Mouse (Mus musculus): Measurements from ENCODE around the gene Hectd2. TPM values are rescaled to one million over a fixed set of nuclear protein-coding genes. Genes with fewer than 3 reads are reported as not detected.
A peak's percentile ranks its signal among the peaks of the same experiment; 100 is the strongest.

The Hectd2 gene
- polyA plus RNA-seq, 1 experiment from 2014 or later, result 14.2 TPM

DNA sequence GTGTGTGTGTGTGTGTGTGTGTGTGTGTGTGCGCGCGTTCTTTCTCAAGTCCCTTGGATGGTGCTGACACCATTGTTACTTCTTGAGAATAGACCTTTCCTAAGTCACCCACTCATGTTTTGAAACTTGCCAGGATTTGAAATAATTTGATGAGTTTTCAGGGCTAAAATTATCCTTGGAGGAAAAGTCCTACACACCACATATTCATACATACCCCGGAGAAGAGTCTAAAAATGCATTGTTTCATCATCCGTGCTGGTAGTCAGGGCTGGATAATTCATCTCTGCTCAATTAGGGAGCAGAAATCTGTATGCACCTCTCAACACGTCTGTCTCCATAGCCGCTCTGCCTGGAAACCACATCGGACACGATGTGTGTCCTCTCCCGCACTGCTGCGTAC lies 17.5 kb upstream of the Hectd2 start:
- Histone ChIP-seq H3K4me3 (no peak overlapping the region), H3K9ac (replicated peaks) (no peak overlapping the region), H3K9me3 (no peaks in the 10 kb centered on the region), H3K4me2 (replicated peaks) (no peak overlapping the region), H3K36me3 (no peaks in the 10 kb centered on the region), H3K4me1 (peaks cover 26% of the 10 kb centered on the region), H3K27me3 (no peaks in the 10 kb centered on the region), H3K27ac (replicated peaks) (0 out of 2 replicates have a peak overlapping the region, but pooled peaks have one; percentile 17)
- ATAC-seq (replicated peaks), result no peak
- 57% methylated on average over 11 of the region's 11 CpGs for WGBS

DNA sequence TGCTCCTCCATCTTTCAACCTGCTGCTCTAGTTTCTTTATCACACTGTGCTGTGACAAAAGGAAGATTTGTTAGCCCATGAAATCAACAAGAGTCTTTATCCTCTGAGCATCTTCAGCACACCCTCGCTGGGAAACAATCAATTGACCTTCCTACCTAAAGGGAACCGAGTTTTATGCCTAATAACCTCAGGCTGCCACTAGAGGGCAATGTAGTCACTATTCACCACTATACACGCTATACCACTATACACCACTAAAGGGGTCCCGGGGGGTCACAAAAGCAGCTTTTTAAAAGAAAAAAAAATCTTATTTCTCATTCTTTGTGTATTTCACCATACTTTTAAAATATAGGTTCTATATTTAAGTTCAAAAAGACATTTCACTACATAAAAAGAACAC lies 15.9 kb upstream of the Hectd2 start:
- ATAC-seq (replicated peaks), result no peak

DNA sequence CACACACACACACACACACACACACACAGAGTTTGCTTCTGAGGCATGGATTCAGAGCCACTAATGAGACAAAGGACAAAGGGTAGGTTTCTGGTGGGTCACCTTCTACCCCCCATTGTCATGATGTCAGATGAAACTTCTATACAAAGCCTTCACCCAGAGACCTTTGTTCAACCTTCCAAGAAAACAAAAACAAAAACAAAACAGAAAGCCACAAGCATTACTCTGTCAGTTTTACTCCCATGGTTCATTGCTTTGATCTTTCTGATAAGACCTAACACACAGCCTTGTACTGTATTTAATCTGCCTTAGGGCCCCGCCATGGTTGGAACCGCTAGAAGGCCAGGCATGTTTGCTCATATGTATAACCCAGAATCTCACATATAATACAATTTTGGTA lies 15.1 kb upstream of the Hectd2 start:
- no peak overlapping the region for H3K4me2 ChIP-seq (replicated peaks)
- no peaks in the 10 kb centered on the region for H3K9me3 ChIP-seq
- no peak for ATAC-seq (replicated peaks)
- no peak overlapping the region for H3K9ac ChIP-seq (replicated peaks)
- no peak overlapping the region for H3K27ac ChIP-seq (replicated peaks)
- H3K4me1 ChIP-seq, result peaks cover 19% of the 10 kb centered on the region
- H3K36me3 ChIP-seq, result no peaks in the 10 kb centered on the region
- 94% methylated on average over 2 of the region's 2 CpGs for WGBS
- no peak overlapping the region for H3K4me3 ChIP-seq
- H3K27me3 ChIP-seq, result no peaks in the 10 kb centered on the region

More for the DNA sequence above, 15.9 kb upstream of the Hectd2 start:
- H3K9ac ChIP-seq (replicated peaks), result no peak overlapping the region
- no peaks in the 10 kb centered on the region for H3K36me3 ChIP-seq
- H3K27me3 ChIP-seq, result no peaks in the 10 kb centered on the region
- H3K9me3 ChIP-seq, result no peaks in the 10 kb centered on the region
- no peak overlapping the region for H3K27ac ChIP-seq (replicated peaks)
- peaks cover 26% of the 10 kb centered on the region for H3K4me1 ChIP-seq
- 5% methylated on average over 4 of the region's 4 CpGs for WGBS
- no peak overlapping the region for H3K4me3 ChIP-seq
- no peak overlapping the region for H3K4me2 ChIP-seq (replicated peaks)

DNA sequence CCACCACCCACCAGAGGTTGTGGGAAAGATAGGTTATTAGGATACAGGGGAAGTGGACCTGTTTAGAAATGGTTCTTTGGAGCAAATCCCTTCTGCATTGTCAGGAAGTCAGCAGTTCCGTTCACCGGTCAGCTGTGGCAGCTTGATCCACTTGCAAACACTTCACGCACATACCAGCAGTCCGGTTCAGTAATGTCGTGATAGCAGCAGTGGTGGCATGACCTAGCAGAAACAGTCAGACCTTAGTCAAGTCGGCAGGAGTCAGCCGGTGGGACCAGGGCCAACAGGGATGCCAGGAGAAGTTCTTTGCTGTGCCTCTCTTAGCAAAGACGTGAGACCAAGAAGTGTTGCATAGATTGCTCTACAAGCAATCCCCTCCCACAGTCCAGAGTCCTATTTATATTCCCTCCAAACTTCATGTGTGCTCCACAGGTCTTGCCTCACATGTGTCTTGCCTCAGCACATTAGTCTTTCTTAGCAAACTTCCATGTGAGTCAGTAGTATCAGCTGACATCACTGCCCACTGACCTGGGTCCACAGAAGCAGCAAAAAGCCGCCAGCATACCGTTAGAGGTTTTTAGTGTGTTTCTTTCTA lies 14.3 kb upstream of the Hectd2 start:
- WGBS, result 80% methylated on average over 10 of the region's 10 CpGs
- no peak for ATAC-seq (replicated peaks)
- H3K4me2 ChIP-seq (replicated peaks), result no peak overlapping the region

DNA sequence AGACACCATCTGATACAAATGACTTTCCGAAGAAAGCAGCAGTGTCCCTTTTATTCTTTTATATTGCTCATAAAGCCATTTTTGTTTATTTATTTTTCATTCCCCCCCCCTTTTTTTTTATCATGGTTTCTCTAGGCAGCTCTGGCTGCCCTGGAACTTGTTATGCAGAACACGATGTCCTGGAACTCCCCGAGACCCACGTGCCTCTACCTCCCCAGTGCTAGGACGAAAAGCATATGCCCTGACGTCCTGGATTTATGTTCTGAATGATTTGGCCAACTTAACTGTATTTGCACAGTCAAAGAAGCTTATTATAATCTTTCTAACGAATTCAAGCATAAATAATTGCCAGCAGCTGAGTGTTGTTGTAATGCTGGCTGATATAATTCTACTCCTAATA lies 13.7 kb upstream of the Hectd2 start:
- WGBS, result 58% methylated on average over 7 of the region's 7 CpGs

More for the DNA sequence above, 14.3 kb upstream of the Hectd2 start:
- Histone ChIP-seq H3K9ac (replicated peaks) (no peak overlapping the region), H3K36me3 (no peaks in the 10 kb centered on the region), H3K27me3 (no peaks in the 10 kb centered on the region), H3K9me3 (no peaks in the 10 kb centered on the region), H3K4me1 (peaks cover 11% of the 10 kb centered on the region), H3K4me3 (no peak overlapping the region), H3K27ac (replicated peaks) (no peak overlapping the region)

DNA sequence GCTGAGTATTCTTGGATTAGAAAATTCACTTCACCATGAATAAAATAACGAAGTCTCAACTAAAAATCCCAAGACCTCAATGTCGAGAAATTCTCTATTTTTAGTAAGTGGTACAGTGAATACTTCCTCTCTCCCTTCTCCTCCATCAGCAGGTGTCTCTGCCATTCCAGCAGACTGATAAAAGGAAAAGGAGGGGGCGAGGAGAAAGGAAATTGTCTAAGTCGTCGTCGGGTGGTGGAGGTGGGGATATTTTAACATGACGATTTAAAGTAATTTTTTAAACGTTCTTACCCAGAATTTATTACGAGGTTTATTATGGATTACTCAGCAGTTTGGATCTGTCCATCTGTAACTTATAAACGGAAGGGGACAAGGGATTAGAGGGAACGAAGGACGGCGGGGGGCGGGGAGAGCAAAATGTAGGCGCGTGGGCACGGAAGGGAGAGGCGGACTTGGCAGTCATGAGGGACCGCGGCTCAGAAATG lies 836 bp upstream of the Hectd2 start:
- Histone ChIP-seq H3K36me3 (no peaks in the 10 kb centered on the region), H3K4me2 (replicated peaks) (peak overlapping the region; percentile 75), H3K9ac (replicated peaks) (peak overlapping the region; percentile 89), H3K27ac (replicated peaks) (peak overlapping the region; percentile 75), H3K4me3 (peak overlapping the region; percentile 87), H3K27me3 (peaks cover 8% of the 10 kb centered on the region; the same call in 1 of the 2 replicates), H3K9me3 (no peaks in the 10 kb centered on the region), H3K4me1 (peaks cover 10% of the 10 kb centered on the region; the same call in 1 of the 2 replicates)
- whole genome bisulfite sequencing, result 3% methylated on average over 20 of the region's 20 CpGs
- ATAC-seq (replicated peaks), result peak; percentile 24; the same call in 1 of the 2 replicates

More for the DNA sequence above, 13.7 kb upstream of the Hectd2 start:
- Histone ChIP-seq H3K4me3 (no peak overlapping the region), H3K27ac (replicated peaks) (no peak overlapping the region), H3K4me1 (peaks cover 4% of the 10 kb centered on the region), H3K27me3 (no peaks in the 10 kb centered on the region), H3K36me3 (no peaks in the 10 kb centered on the region), H3K9ac (replicated peaks) (no peak overlapping the region), H3K9me3 (no peaks in the 10 kb centered on the region), H3K4me2 (replicated peaks) (no peak overlapping the region)
- ATAC-seq (replicated peaks), result no peak

DNA sequence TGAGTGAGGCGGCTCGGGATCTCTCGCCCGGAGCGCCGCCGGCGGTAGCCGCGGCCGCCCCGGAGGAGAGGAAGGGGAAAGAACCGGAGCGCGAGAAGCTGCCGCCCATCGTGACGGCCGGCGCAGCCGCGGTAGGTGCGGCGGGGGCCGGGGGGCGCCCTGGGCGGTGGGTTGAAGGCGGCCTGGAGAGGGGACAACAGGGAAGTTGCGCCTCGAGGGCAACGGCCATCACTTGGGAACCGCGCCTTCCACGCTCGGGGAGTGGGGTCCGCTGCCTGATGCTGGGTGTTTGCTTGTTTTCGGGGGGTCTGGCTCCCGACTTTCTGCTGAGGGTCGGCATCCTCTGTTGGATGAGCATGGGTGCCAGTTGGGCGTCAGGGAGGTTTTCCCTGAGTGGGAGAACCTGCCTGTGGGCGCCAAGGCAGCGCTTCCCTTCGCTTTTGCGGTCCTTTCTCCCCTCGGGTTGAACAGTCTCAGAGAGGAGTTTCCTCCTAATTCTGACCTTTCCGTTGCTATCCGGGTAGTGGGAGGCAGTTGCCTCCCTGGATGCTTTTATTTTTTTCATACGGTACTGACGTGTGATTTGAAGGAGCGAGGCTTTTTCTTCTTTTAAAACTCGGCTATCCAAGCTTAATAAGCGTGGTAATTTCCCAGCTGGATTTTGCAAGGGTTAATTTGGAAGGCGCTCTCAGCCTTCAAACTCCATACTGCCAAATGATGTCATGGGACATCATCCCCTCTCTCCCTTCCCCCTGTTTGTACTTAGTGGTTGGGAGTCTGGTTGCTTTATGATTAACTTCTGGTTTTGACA lies 551 bp downstream of the Hectd2 start:
- H3K4me3 ChIP-seq, result peak overlapping the region; percentile 87
- no peaks in the 10 kb centered on the region for H3K36me3 ChIP-seq
- WGBS, result under 1% methylated on average over 51 of the region's 53 CpGs
- peaks cover 10% of the 10 kb centered on the region; the same call in 1 of the 2 replicates for H3K4me1 ChIP-seq
- H3K9ac ChIP-seq (replicated peaks), result peak overlapping the region; percentile 93
- peak; percentile 74 for ATAC-seq (replicated peaks)
- H3K27me3 ChIP-seq, result peaks cover 8% of the 10 kb centered on the region; the same call in 1 of the 2 replicates
- peak overlapping the region; percentile 53 for H3K4me2 ChIP-seq (replicated peaks)
- H3K27ac ChIP-seq (replicated peaks), result peak overlapping the region; percentile 92
- H3K9me3 ChIP-seq, result no peaks in the 10 kb centered on the region

DNA sequence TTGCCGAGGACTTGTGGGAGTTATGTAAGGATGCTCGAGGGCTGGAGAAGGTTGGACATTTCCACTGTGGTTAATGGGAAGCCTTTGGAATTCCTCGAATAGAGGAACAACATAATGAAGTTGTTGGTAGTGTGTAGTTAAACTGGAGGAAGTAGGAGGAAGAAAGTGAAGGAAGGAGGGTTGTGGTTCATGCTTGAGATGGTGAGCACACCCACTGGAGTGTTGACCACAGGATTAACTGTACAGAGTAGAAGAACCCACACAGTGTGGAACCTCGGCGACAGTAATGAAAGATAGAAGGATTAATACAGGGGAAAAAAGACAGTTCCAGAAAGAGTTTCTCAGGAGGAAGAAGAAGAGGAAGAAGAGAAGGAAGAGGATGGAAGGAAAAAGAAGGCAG lies 4.9 kb downstream of the Hectd2 start:
- H3K4me1 ChIP-seq, result peaks cover 12% of the 10 kb centered on the region
- H3K36me3 ChIP-seq, result no peaks in the 10 kb centered on the region
- H3K9ac ChIP-seq (replicated peaks), result no peak overlapping the region
- no peak for ATAC-seq (replicated peaks)
- H3K9me3 ChIP-seq, result no peaks in the 10 kb centered on the region
- H3K27ac ChIP-seq (replicated peaks), result no peak overlapping the region
- 75% methylated on average over 5 of the region's 5 CpGs for WGBS
- H3K4me2 ChIP-seq (replicated peaks), result no peak overlapping the region
- H3K4me3 ChIP-seq, result no peak overlapping the region
- no peaks in the 10 kb centered on the region for H3K27me3 ChIP-seq

DNA sequence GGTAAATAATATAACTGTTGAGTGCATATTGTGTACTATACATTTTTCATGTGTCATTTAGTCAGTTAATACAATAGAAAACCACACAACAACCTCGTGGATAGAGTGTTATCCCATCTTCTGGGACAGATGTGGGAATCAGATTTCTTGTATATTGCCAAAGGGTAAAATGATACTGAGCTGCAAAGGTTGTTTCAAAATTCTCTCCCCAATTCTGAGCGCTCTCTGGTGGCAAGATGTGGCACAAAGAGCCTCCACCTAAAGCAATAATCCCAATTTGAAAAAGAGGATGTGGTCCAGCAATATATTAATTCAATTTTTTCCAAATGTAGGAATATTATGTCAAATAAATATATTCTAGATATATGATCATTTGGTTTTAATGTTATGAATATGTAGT lies 5.7 kb downstream of the Hectd2 start:
- H3K9ac ChIP-seq (replicated peaks), result no peak overlapping the region
- WGBS, result 22% methylated on average over 2 of the region's 2 CpGs

DNA sequence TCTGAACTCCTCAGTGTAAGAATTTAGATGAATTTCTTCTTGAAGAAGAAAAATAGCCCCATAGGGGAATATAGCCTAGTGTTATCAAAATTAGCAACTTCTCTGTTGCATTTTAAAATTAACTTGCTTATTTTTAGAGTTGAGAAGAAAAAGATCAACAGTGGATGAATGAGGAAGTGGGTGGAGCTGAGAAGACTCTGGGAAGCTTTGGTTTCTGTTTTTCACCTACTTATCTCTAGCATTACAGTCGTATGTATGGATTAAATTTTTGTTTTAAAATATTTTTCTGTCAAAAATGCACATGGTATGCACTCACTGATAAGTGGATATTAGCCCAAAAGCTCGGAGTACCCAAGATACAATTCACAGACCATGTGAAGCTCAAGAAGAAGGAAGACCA lies 6.7 kb downstream of the Hectd2 start:
- no peak for ATAC-seq (replicated peaks)
- 74% methylated on average over 2 of the region's 2 CpGs for WGBS
- H3K4me2 ChIP-seq (replicated peaks), result no peak overlapping the region

More for the DNA sequence above, 5.7 kb downstream of the Hectd2 start:
- H3K27me3 ChIP-seq, result no peaks in the 10 kb centered on the region
- no peak overlapping the region for H3K27ac ChIP-seq (replicated peaks)
- peaks cover 14% of the 10 kb centered on the region for H3K4me1 ChIP-seq
- ATAC-seq (replicated peaks), result no peak
- no peak overlapping the region for H3K4me3 ChIP-seq
- H3K4me2 ChIP-seq (replicated peaks), result no peak overlapping the region
- H3K9me3 ChIP-seq, result no peaks in the 10 kb centered on the region
- H3K36me3 ChIP-seq, result no peaks in the 10 kb centered on the region

DNA sequence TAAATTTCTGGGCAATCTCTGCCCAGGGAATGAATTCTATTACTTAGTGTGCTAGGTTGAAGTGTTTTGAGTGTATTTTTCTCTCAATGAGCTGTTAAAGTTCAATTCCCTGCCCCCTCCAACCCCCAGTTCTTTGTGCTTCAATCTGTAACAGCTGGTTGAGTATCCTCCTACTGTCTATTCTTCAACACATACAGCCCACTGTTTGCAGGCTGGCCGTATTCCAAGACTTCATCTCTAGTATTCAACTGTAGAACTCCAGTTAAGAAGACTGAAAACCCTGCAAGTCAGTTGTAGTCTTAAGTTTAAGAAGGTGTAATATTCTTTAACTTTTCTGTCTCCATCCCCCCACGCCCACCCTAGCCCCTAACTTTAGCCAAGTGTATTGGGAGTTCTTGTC lies 10.0 kb downstream of the Hectd2 start:
- H3K27me3 ChIP-seq, result no peaks in the 10 kb centered on the region

More for the DNA sequence above, 6.7 kb downstream of the Hectd2 start:
- Histone ChIP-seq H3K27ac (replicated peaks) (no peak overlapping the region), H3K4me1 (peaks cover 7% of the 10 kb centered on the region; the same call in 1 of the 2 replicates), H3K9ac (replicated peaks) (no peak overlapping the region), H3K27me3 (no peaks in the 10 kb centered on the region), H3K9me3 (no peaks in the 10 kb centered on the region), H3K36me3 (no peaks in the 10 kb centered on the region), H3K4me3 (no peak overlapping the region)

DNA sequence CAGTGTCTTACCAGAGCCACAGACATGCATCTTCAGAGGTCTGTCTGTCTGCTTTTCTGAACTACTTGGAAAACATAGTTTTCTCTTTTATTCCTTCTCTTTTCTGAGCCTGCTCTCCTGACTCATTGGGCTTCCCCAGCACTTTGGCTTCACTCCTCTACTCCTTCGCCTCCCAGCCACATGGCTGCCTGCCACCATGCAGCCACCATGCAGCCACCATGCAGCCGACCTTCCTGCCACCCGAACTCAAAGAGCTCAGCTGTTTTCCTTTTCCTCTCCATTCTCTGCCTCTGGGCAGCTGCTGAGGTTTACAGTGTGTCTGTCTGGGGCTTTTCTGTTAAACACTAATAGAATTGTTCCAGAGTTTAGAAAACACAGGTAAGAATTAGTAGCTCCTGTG lies 19.5 kb downstream of the Hectd2 start:
- Histone ChIP-seq H3K9ac (replicated peaks) (no peak overlapping the region), H3K9me3 (no peaks in the 10 kb centered on the region), H3K36me3 (0 out of 2 replicates have a peak, but pooled peaks cover 2% of the 10 kb centered on the region), H3K4me2 (replicated peaks) (no peak overlapping the region), H3K27me3 (no peaks in the 10 kb centered on the region), H3K27ac (replicated peaks) (no peak overlapping the region), H3K4me3 (no peak overlapping the region), H3K4me1 (no peaks in the 10 kb centered on the region)
- ATAC-seq (replicated peaks), result no peak
- 74% methylated on average over 3 of the region's 3 CpGs for WGBS

More for the DNA sequence above, 10.0 kb downstream of the Hectd2 start:
- Histone ChIP-seq H3K36me3 (no peaks in the 10 kb centered on the region), H3K4me2 (replicated peaks) (no peak overlapping the region), H3K4me3 (no peak overlapping the region), H3K4me1 (peaks cover 3% of the 10 kb centered on the region; the same call in 1 of the 2 replicates), H3K9ac (replicated peaks) (no peak overlapping the region), H3K9me3 (no peaks in the 10 kb centered on the region), H3K27ac (replicated peaks) (no peak overlapping the region)
- no peak for ATAC-seq (replicated peaks)
- WGBS, result 55% methylated on average over 2 of the region's 2 CpGs

Data from forebrain, embryonic 15.5 days (tissue).